Mouse (Mus musculus): ENCODE results near the gene Mcub. TPM values are rescaled to one million over a fixed set of nuclear protein-coding genes. Genes with fewer than 3 reads are reported as not detected.

Mcub gene
- polyA plus RNA-seq, 1 experiment: 69.0 TPM

GRCm38 (mm10) chr3:129936561-129936960 is 33.4 kb downstream of the Mcub start:
- peaks cover 23% of the 10 kb centered on the region for H3K4me1 ChIP-seq (ENCODE audit: control insufficient read depth, insufficient read depth, low read length)
- TF ChIP-seq CTCF (IDR thresholded peaks at IDR 0.05; ENCODE audit: low read depth, low read length): no peak
- no peak for TF ChIP-seq POLR2A (IDR thresholded peaks at IDR 0.05; ENCODE audit: borderline replicate concordance, low read depth, low read length)
- peak overlapping the region; percentile 27; the same call in 1 of the 2 replicates for H3K4me3 ChIP-seq (ENCODE audit: insufficient read depth, low read length)
- peak overlapping the region; percentile 60 for H3K27ac ChIP-seq (ENCODE audit: insufficient read depth, low read depth, low read length)

DNA sequence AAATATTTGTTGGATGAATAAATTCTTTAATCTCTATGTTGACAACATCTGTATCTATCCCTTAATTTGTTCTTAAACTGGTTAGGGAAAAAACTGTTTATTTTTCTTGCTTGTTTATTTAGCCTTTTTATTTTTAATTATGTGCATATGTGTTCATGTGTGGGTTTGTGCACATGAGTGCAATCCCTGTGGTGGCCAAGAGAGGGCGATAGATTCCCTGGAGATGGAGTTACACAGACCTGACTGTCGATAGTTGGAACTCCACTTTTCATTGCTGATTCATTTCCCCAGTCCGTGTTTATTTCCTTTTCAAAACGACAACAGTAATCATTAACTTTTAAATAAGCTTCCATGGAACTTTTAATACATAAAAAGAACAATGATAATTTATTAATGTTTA is 37.6 kb downstream of the Mcub start:
- Histone ChIP-seq H3K4me3 (ENCODE audit: insufficient read depth, low read length) (no peak overlapping the region), H3K4me1 (ENCODE audit: control insufficient read depth, insufficient read depth, low read length) (peaks cover 8% of the 10 kb centered on the region), H3K27ac (ENCODE audit: insufficient read depth, low read depth, low read length) (no peak overlapping the region)
- TF ChIP-seq CTCF (IDR thresholded peaks at IDR 0.05; ENCODE audit: low read depth, low read length) (no peak), POLR2A (IDR thresholded peaks at IDR 0.05; ENCODE audit: borderline replicate concordance, low read depth, low read length) (no peak)

- TF ChIP-seq CTCF (IDR thresholded peaks at IDR 0.05; ENCODE audit: low read depth, low read length) (no peak), POLR2A (IDR thresholded peaks at IDR 0.05; ENCODE audit: borderline replicate concordance, low read depth, low read length) (no peak)
- H3K27ac ChIP-seq (ENCODE audit: insufficient read depth, low read depth, low read length): no peak overlapping the region
- H3K4me1 ChIP-seq (ENCODE audit: control insufficient read depth, insufficient read depth, low read length): peaks cover 2% of the 10 kb centered on the region; the same call in 1 of the 2 replicates
- H3K4me3 ChIP-seq (ENCODE audit: insufficient read depth, low read length): no peak overlapping the region
Observed at GRCm38 (mm10) chr3:129930213-129930778, 39.7 kb downstream of the Mcub start.

DNA sequence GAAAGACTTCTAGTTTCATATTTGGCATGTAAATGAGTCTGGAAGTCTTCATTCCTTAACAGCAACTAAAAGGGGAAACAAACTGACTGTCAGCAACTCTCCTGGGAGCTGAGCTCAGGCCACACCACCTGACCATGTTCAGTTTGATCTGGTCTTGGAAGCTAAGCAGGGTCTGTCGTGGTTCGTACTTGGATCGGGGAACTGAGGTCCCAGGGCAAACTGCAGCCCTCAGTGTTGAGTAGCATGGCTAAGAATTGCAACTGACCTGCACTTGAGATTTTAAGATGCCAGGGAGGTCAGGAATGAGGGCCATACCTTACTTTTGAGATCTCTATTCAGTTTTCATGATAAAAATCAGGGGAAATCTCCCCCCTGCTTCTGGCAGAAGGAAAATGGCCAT is 44.1 kb downstream of the Mcub start:
- Histone ChIP-seq H3K27ac (ENCODE audit: insufficient read depth, low read depth, low read length) (no peak overlapping the region), H3K4me3 (ENCODE audit: insufficient read depth, low read length) (no peak overlapping the region), H3K4me1 (ENCODE audit: control insufficient read depth, insufficient read depth, low read length) (peaks cover 2% of the 10 kb centered on the region; the same call in 1 of the 2 replicates)
- TF ChIP-seq POLR2A (IDR thresholded peaks at IDR 0.05; ENCODE audit: borderline replicate concordance, low read depth, low read length): no peak
- no peak for TF ChIP-seq CTCF (IDR thresholded peaks at IDR 0.05; ENCODE audit: low read depth, low read length)

- H3K4me3 ChIP-seq (ENCODE audit: insufficient read depth, low read length): no peak overlapping the region
- TF ChIP-seq CTCF (IDR thresholded peaks at IDR 0.05; ENCODE audit: low read depth, low read length): no peak
- TF ChIP-seq POLR2A (IDR thresholded peaks at IDR 0.05; ENCODE audit: borderline replicate concordance, low read depth, low read length): no peak
- peaks cover 2% of the 10 kb centered on the region; the same call in 1 of the 2 replicates for H3K4me1 ChIP-seq (ENCODE audit: control insufficient read depth, insufficient read depth, low read length)
- H3K27ac ChIP-seq (ENCODE audit: insufficient read depth, low read depth, low read length): no peak overlapping the region
Observed at GRCm38 (mm10) chr3:129923581-129923980, 46.4 kb downstream of the Mcub start.

GRCm38 (mm10) chr3:129918434-129918833 is 51.6 kb downstream of the Mcub start:
- H3K4me3 ChIP-seq (ENCODE audit: insufficient read depth, low read length): no peak overlapping the region
- TF ChIP-seq POLR2A (IDR thresholded peaks at IDR 0.05; ENCODE audit: borderline replicate concordance, low read depth, low read length) (no peak), CTCF (IDR thresholded peaks at IDR 0.05; ENCODE audit: low read depth, low read length) (peak; percentile 65)
- no peak overlapping the region for H3K27ac ChIP-seq (ENCODE audit: insufficient read depth, low read depth, low read length)
- H3K4me1 ChIP-seq (ENCODE audit: control insufficient read depth, insufficient read depth, low read length): no peaks in the 10 kb centered on the region

GRCm38 (mm10) chr3:129917424-129917823 is 52.6 kb downstream of the Mcub start:
- no peaks in the 10 kb centered on the region for H3K4me1 ChIP-seq (ENCODE audit: control insufficient read depth, insufficient read depth, low read length)
- H3K27ac ChIP-seq (ENCODE audit: insufficient read depth, low read depth, low read length): no peak overlapping the region
- TF ChIP-seq POLR2A (IDR thresholded peaks at IDR 0.05; ENCODE audit: borderline replicate concordance, low read depth, low read length) (no peak), CTCF (IDR thresholded peaks at IDR 0.05; ENCODE audit: low read depth, low read length) (no peak)
- no peak overlapping the region for H3K4me3 ChIP-seq (ENCODE audit: insufficient read depth, low read length)

DNA sequence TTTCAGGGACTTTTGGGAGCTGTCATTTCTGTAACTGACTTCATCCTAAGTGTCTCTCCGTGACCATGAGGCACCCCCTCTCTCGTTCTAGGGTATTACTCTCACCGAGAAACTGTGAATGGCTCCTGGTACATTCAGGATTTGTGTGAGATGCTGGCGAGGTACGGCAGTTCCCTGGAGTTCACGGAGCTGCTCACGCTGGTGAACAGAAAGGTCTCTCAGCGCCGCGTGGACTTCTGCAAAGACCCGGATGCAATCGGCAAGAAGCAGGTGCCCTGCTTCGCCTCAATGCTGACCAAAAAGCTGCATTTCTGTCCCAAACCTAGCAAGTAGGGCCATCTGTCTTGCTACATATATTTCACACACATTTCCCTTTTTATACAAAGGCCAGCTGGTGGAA is 56.8 kb downstream of the Mcub start:
- no peak overlapping the region for H3K4me3 ChIP-seq (ENCODE audit: insufficient read depth, low read length)
- no peak overlapping the region for H3K27ac ChIP-seq (ENCODE audit: insufficient read depth, low read depth, low read length)
- no peak for TF ChIP-seq CTCF (IDR thresholded peaks at IDR 0.05; ENCODE audit: low read depth, low read length)
- TF ChIP-seq POLR2A (IDR thresholded peaks at IDR 0.05; ENCODE audit: borderline replicate concordance, low read depth, low read length): no peak
- no peaks in the 10 kb centered on the region for H3K4me1 ChIP-seq (ENCODE audit: control insufficient read depth, insufficient read depth, low read length)

DNA sequence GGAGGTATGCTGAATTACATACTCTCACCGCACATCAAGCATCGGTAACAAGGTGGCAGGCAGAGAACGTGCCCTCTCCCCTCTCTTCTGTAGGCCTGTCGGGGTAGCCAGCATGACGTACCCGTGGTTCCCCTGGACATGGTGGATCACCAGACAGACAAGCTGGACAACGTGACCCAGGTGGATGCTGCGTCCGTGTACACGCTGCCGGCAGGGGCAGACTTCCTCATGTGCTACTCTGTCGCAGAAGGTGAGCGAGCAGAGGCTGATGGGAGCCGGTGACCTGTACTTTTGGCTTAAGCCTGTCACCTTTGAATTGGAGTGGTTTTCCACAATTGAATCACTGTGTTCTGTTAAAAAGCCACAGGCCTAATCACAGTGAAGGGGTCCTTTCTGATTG is 58.0 kb downstream of the Mcub start:
- Histone ChIP-seq H3K27ac (ENCODE audit: insufficient read depth, low read depth, low read length) (no peak overlapping the region), H3K4me3 (ENCODE audit: insufficient read depth, low read length) (no peak overlapping the region), H3K4me1 (ENCODE audit: control insufficient read depth, insufficient read depth, low read length) (no peaks in the 10 kb centered on the region)
- TF ChIP-seq CTCF (IDR thresholded peaks at IDR 0.05; ENCODE audit: low read depth, low read length) (no peak), POLR2A (IDR thresholded peaks at IDR 0.05; ENCODE audit: borderline replicate concordance, low read depth, low read length) (no peak)

GRCm38 (mm10) chr3:129904381-129905132 is 65.4 kb downstream of the Mcub start:
- Histone ChIP-seq H3K4me1 (ENCODE audit: control insufficient read depth, insufficient read depth, low read length) (peaks cover 20% of the 10 kb centered on the region), H3K4me3 (ENCODE audit: insufficient read depth, low read length) (no peak overlapping the region), H3K27ac (ENCODE audit: insufficient read depth, low read depth, low read length) (no peak overlapping the region)
- TF ChIP-seq POLR2A (IDR thresholded peaks at IDR 0.05; ENCODE audit: borderline replicate concordance, low read depth, low read length) (no peak), CTCF (IDR thresholded peaks at IDR 0.05; ENCODE audit: low read depth, low read length) (no peak)

All from bone marrow macrophage, adult 2 months (primary cell).